Mouse (Mus musculus) lung, embryonic 14.5 days (tissue): ENCODE data around the gene Nol12. TPM values are rescaled to one million over a fixed set of nuclear protein-coding genes. Genes with fewer than 3 reads are reported as not detected.
A peak's percentile ranks its signal among the peaks of the same experiment; 100 is the strongest.

ENCODE experiments used
- ATAC-seq: fragments of 200-750 bp; cut with Nextera tagmentation; 2 replicates; pipeline ENCODE4 v1.8.0; 2017; ENCODE audit warnings: mild to moderate bottlenecking, moderate TSS enrichment, moderate library complexity; ENCODE audit not compliant: insufficient read depth
- DNase-seq: peaks from one replicate; pipeline ENCODE4 v3.0.0-alpha.2; 2015
- H3K27ac ChIP-seq: fragments of 300-500 bp; sonication (generic); 2 replicates; pipeline ENCODE4 v1.5.1; 2014; ENCODE audit warnings: low read depth, mild to moderate bottlenecking, moderate library complexity
- H3K27me3 ChIP-seq: fragments of 300-500 bp; sonication (generic); 2 replicates; pipeline ENCODE4 v1.6.1; 2014; ENCODE audit warnings: low read length, control low read depth; ENCODE audit not compliant: insufficient read depth
- H3K36me3 ChIP-seq: fragments of 300-500 bp; sonication (generic); 2 replicates; pipeline ENCODE4 v1.6.1; 2014; ENCODE audit warnings: control low read depth; ENCODE audit not compliant: insufficient read depth
- H3K4me1 ChIP-seq: fragments of 300-500 bp; sonication (generic); 2 replicates; pipeline ENCODE4 v1.6.1; 2014; ENCODE audit warnings: antibody characterized with exemption, control low read depth; ENCODE audit not compliant: insufficient read depth
- H3K4me2 ChIP-seq: fragments of 300-500 bp; sonication (generic); 2 replicates; pipeline ENCODE4 v1.6.1; 2014; ENCODE audit warnings: mild to moderate bottlenecking
- H3K4me3 ChIP-seq: fragments of 300-500 bp; sonication (generic); 2 replicates; pipeline ENCODE4 v1.5.1; 2014; ENCODE audit warnings: low read depth, low read length
- H3K9ac ChIP-seq: fragments of 300-500 bp; sonication (generic); 2 replicates; pipeline ENCODE4 v1.6.1; 2014
- H3K9me3 ChIP-seq: fragments of 300-500 bp; sonication (generic); 2 replicates; pipeline ENCODE4 v1.6.1; 2016; ENCODE audit warnings: low read depth, low read length, control low read depth
- CTCF ChIP-seq: IDR thresholded peaks from 2 replicates; pipeline ENCODE4 v1.5.1; 2016; ENCODE audit warnings: antibody characterized with exemption, low read depth
- WGBS: fragments of 180-500 bp; shearing (Covaris S2); extraction: QIAGEN DNeasy Blood & Tissue Kit; methylation state at CpG from one replicate; pipeline ENCODE4 v1.1.7; 2014; 5-methylcytosine and 5-hydroxymethylcytosine counted together
- polyA plus RNA-seq: library from polyadenylated mRNA; unstranded; fragments of >200 nt; fragmentation: Nextera tagmentation; extraction: Ambion mirVana; gene quantifications from 2 replicates; pipeline ENCODE4 v1.2.1, GENCODE M21; 2014

Gene Nol12
- polyA plus RNA-seq, 1 experiment from 2014 or later = 57.4 TPM

DNA sequence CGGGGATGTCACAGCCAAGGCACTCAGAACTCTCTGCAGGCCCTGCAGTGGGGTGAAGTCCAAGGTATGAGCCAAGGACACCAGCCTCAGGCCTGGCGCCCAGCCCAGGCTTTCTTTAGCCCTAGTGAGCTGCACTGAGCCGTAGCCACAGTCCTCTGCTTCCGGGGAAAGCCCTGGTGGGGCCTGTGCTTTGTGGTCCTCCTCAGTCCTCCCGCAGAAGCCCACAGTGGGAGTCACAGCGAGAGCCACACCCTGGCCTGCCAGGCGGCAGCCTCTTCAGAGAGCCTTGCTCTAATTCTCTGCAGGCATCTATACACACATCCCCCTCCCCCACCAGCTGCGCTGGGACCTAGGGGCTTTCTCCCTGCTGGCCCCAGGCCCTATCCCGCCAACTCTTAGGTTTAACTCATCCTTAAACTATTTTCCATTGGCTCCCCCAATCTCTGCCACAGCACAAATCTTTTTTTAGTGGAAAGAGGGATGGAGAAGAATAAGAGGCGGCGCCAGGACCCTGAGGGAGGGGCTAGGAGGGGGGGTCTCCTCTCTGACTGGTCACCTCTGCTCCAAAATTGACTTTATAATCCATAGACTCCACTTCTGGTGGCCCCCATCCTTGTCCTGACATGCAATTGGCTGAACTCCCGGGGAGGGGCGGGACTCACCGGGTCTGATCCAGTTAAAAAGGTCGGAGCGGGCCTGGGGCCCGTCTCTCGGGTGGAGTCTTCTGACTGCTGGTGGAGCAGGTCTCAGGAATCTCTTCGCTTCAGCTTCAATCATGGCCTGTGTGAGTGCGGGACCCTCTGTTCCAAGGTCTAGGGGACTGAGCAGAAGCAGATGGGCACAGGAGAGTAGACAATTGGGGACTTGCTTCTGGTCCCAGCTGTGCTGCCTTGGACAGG, 8.5 kb upstream of the Nol12 start, which contains the start of gene Lgals1:
Lgals1 (plus strand) TSS at position 705 of the 899 bp plus-strand sequence.
- Histone ChIP-seq H3K27ac (peak within 1 kb of the TSS; percentile 97), H3K36me3 (peaks cover 15% of the 10 kb centered on the region), H3K4me2 (peak within 1 kb of the TSS; percentile 70), H3K4me3 (peak within 1 kb of the TSS; percentile 47), H3K4me1 (peaks cover 18% of the 10 kb centered on the region), H3K27me3 (no peaks in the 10 kb centered on the region), H3K9me3 (no peaks in the 10 kb centered on the region), H3K9ac (peak within 1 kb of the TSS; percentile 50)
- peak; percentile 83 for ATAC-seq
- DNase-seq = peak; percentile 96
- 7% methylated on average over 20 of the region's 20 CpGs for WGBS
- TF ChIP-seq CTCF = no peak

DNA sequence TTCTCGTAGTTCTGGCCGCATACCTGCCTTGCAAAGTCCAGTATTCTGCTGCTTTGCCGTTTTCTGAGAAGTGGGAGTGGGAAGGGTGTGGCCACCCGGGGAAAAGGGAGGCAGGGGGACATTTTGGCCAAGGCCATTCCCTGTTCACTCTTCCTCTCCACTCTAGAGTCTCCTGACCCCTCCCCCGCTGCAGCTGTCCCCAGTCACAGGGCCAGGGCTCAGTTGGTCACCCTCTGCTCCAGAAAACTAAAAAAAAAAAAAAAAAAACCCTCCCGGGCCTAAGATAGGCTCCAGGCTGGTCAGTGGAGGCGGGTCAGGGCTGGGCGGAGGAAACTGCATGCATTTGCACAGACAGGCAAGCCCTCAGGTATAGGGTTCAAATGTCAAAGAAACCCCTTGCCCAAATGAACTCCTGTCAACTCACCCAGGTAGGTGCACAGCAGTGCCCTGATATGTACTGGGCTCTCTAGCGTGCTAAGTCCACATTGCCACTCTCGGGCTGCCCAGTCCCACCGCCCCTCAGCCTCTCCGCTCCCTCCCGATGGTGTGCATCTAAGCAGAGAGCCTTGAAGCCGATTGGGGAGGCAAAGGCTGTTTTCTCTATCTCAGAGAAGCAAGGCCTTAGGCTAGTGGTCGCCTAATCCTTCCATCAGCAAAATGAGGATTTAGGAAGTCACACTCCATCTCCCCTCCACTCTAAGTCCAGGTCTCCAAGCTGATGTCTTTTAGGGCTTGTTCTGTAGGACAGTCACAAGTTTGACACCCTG, 7.5 kb upstream of the Nol12 start:
- Histone ChIP-seq H3K9ac (peak overlapping the region; percentile 50), H3K9me3 (no peaks in the 10 kb centered on the region), H3K4me1 (peaks cover 18% of the 10 kb centered on the region), H3K36me3 (peaks cover 15% of the 10 kb centered on the region), H3K4me2 (peak overlapping the region; percentile 70), H3K27ac (peak overlapping the region; percentile 97), H3K27me3 (no peaks in the 10 kb centered on the region), H3K4me3 (peak overlapping the region; percentile 47)
- ATAC-seq (no peak), DNase-seq (peak; percentile 34)
- 14% methylated on average over 15 of the region's 15 CpGs for WGBS
- no peak for TF ChIP-seq CTCF

DNA sequence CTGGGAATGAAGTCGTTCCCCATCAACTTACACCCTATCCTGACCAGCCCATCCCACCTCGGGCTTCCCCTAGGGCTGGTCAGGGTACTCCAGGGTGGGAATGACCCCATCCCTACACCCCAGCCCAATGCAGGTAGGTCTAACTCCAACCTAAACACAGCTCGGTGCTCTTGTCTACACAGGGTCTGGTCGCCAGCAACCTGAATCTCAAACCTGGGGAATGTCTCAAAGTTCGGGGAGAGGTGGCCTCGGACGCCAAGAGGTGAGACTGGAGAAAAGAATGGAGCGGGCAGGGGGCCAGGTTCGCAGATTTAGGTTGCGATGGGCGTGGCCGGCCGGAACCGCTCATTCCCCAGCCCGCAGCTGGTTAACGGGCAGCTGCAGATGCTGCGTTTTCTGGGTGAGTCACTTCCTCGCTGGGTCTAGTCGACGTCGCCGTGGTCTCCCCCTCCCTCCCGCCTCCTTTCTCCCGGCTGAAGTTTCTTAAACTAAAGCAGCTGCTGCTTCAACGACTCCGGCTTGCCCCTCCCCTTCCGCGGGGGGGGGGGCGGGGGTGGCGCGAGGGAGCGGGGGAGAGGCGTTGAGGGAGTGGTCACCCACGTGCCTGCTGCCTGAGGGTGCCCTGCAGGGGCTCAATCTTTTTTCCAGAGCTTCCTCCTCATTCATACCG, 6.8 kb upstream of the Nol12 start:
- H3K4me1 ChIP-seq = peaks cover 18% of the 10 kb centered on the region
- peaks cover 15% of the 10 kb centered on the region for H3K36me3 ChIP-seq
- peak overlapping the region; percentile 97 for H3K27ac ChIP-seq
- peak; percentile 63 for ATAC-seq
- peak overlapping the region; percentile 70 for H3K4me2 ChIP-seq
- DNase-seq = peak; percentile 90
- WGBS = 0% methylated on average over 33 of the region's 35 CpGs
- TF ChIP-seq CTCF = no peak
- H3K9me3 ChIP-seq = no peaks in the 10 kb centered on the region
- H3K4me3 ChIP-seq = peak overlapping the region; percentile 47
- H3K27me3 ChIP-seq = no peaks in the 10 kb centered on the region
- H3K9ac ChIP-seq = peak overlapping the region; percentile 50

DNA sequence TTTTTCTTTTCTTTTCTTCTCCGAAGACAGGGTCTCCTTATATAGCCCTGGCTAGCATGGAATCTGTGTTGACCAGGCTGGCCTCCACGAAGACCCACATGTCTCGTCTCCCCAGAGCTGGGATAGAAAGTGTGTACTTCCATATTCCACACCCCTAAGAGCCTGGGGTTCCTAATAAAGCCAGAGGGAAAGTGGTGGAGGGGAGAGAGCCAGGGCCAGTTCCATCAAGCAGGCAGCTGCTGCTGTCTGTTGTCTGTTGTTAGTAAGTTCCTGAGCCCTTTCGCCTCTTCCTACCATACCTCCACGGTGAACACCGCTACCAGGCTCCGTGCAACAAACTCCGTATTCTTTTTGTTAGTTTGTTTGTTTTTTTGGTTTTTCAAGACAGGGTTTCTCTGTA, 6.2 kb upstream of the Nol12 start:
- ATAC-seq = peak; percentile 0; the same call in 1 of the 2 replicates

GRCm38 (mm10) chr15:78930192-78930706, 4.5 kb upstream of the Nol12 start:
- Histone ChIP-seq H3K27ac (no peak overlapping the region), H3K9ac (no peak overlapping the region), H3K9me3 (no peaks in the 10 kb centered on the region), H3K4me3 (no peak overlapping the region), H3K36me3 (peaks cover 15% of the 10 kb centered on the region), H3K4me1 (peaks cover 14% of the 10 kb centered on the region), H3K4me2 (no peak overlapping the region), H3K27me3 (no peaks in the 10 kb centered on the region)
- DNase-seq (no peak), ATAC-seq (no peak)
- TF ChIP-seq CTCF = no peak
- 88% methylated on average over 6 of the region's 6 CpGs for WGBS

More for the DNA sequence above, 6.2 kb upstream of the Nol12 start:
- Histone ChIP-seq H3K9ac (peak overlapping the region; percentile 50), H3K36me3 (peaks cover 15% of the 10 kb centered on the region), H3K4me2 (peak overlapping the region; percentile 70), H3K4me1 (peaks cover 18% of the 10 kb centered on the region), H3K27ac (peak overlapping the region; percentile 65), H3K27me3 (no peaks in the 10 kb centered on the region), H3K4me3 (peak overlapping the region; percentile 47), H3K9me3 (no peaks in the 10 kb centered on the region)
- no peak for TF ChIP-seq CTCF
- 45% methylated on average over 8 of the region's 8 CpGs for WGBS
- no peak for DNase-seq

DNA sequence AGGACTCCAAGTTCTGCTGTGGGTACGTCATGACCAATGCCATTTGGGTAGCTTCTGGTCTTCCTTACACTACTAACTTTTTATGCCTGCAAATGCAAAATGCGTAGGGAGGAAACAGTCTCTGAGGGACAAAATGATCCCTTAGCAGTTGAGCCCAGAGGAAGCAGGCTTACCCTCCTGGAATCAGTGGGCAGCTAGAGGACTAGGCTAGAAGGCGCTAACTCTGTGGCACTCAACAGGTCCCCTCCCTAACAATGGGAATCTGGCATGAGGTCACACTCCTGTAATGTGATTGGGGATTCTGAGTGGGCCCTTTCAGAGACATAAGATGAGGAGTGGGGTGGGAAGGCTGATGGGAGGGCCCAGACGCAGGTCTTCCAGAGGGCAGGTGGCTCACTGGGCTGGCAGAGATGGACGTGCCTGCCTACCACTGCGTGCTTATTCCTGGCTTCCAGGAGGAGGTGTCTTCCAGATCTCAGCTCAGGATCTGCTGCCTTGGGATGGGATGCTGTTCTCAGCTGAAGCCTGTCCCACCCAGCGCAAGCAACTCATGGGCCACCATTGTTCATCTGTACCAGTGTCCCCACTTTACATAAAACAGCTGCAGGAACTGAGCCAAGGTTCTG, 3.8 kb upstream of the Nol12 start:
- no peaks in the 10 kb centered on the region for H3K27me3 ChIP-seq
- ATAC-seq (no peak), DNase-seq (no peak)
- H3K9ac ChIP-seq = no peak overlapping the region
- peaks cover 15% of the 10 kb centered on the region for H3K36me3 ChIP-seq
- no peaks in the 10 kb centered on the region for H3K9me3 ChIP-seq
- H3K4me2 ChIP-seq = no peak overlapping the region
- H3K27ac ChIP-seq = no peak overlapping the region
- whole genome bisulfite sequencing = 76% methylated on average over 7 of the region's 7 CpGs
- no peak overlapping the region for H3K4me3 ChIP-seq
- H3K4me1 ChIP-seq = peaks cover 10% of the 10 kb centered on the region
- no peak for TF ChIP-seq CTCF
